Mouse (Mus musculus) right cerebral cortex, postnatal 36 days (tissue): ENCODE data around the gene Clint1.
"Not testable (repeated sequence)": the region's sequence is repeated elsewhere in the genome, so short reads cannot be mapped to it uniquely, and the experiment has no call there.

ENCODE experiments used
- DNase-seq, 2 experiments: peaks; one replicate each; pipeline ENCODE4 v3.0.0; 2022; ENCODE audit warnings: low spot score in 2 of 2, mixed read lengths in 1 of 2

The Clint1 gene

GRCm38 (mm10) chr11:45847548-45847947 is 4.3 kb upstream of the Clint1 start:
- no peak for DNase-seq

DNA sequence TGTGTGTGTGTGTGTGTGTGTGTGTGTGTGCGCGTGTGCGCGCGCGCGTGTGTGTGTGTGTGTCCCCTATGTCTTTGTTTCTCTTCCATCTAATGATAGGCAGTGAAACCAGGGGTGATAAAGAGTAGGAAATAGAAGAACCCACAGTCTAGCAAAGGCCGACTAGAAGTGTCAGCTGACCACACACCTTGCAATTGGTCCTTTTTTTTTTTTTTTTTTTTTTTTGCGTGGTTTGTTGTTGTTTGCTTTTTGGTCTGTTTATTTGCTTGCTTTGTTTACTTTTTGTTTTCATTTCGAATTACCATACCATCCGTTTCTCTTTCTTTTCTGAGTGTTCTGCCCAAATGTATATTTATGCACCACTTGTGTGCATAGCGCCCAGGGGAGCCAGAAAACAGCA is 3.6 kb upstream of the Clint1 start:
- DNase-seq, result no peak

GRCm38 (mm10) chr11:45849203-45849602 is 2.6 kb upstream of the Clint1 start:
- DNase-seq, result no peak

GRCm38 (mm10) chr11:45849859-45850258 is 2.0 kb upstream of the Clint1 start:
- no peak for DNase-seq

- no peak for DNase-seq
These were observed 1.5 kb upstream of the Clint1 start for GRCm38 (mm10) chr11:45850317-45850716.

- DNase-seq, result no peak
These were observed 508 bp downstream of the Clint1 start for GRCm38 (mm10) chr11:45852124-45852994.

- DNase-seq, result no peak
These were observed 1.1 kb downstream of the Clint1 start for GRCm38 (mm10) chr11:45852995-45853317.

DNA sequence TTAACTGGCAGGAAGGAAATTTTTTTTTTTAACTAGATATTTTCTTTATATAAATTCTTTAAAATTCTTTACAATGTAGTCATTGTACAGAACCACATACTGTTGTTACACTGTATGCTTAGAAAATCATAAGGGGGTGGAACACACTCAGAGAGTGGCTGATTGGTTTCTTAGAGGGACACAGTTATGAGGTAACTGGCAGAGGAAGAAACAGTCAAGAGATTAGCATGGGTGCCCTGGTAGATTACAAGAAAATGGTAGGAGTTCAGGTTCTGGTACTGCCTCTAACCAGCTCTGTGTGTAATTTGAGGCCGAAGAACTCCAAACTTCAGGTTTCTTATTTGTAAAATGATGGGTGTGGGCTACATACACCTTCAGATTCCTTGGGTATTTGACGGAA is 2.1 kb downstream of the Clint1 start:
- no peak for DNase-seq

- DNase-seq, result no peak
These were observed 2.5 kb downstream of the Clint1 start for GRCm38 (mm10) chr11:45854381-45854780.

- no peak for DNase-seq
These were observed 3.7 kb downstream of the Clint1 start for GRCm38 (mm10) chr11:45855407-45856148.

GRCm38 (mm10) chr11:45856149-45856516 is 4.3 kb downstream of the Clint1 start:
- no peak for DNase-seq

DNA sequence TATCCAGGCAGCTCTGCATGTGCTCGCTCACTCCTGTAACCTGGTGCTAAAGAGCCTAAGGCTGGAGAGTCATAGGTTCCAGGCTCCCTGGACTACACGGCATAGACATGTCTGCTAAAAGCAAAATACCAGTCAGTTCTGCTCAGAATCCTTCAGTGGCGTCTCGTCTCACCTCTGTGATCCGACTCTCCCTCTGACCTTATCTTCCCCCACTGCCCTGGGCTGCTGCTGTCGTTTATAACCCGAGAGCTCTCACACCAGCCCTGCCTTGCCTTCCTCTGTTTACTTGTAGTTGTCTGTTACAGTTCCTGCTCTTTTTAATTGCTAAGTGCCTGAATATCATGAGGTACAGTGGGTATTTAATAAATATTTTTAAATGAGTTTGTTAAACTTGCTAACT is 9.5 kb downstream of the Clint1 start:
- DNase-seq, result no peak

GRCm38 (mm10) chr11:45864409-45864808 is 12.6 kb downstream of the Clint1 start:
- DNase-seq, result no peak

- no peak for DNase-seq
These were observed 14.0 kb downstream of the Clint1 start for GRCm38 (mm10) chr11:45865861-45866260.

GRCm38 (mm10) chr11:45866534-45866933 is 14.7 kb downstream of the Clint1 start:
- peak in 1 of 2 experiments; percentile 26 for DNase-seq

DNA sequence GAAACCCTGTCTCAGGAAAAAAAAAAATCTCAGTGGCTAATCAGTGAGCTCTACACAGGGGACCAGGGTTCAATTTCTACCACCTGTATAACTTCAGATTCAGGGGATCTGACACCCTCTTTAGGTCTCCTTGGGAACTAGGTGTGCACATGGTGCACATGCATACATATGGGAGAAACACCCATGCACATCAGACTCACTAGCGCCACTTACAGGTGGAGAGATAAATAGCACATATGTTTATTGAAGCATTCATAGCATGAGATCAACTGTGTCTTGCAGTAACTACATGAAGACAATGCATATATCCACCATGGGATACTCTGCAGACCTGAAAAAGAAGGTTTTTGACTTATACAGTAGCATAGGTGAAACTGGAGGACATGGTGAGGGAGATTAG is 21.8 kb downstream of the Clint1 start:
- DNase-seq, result no peak

DNA sequence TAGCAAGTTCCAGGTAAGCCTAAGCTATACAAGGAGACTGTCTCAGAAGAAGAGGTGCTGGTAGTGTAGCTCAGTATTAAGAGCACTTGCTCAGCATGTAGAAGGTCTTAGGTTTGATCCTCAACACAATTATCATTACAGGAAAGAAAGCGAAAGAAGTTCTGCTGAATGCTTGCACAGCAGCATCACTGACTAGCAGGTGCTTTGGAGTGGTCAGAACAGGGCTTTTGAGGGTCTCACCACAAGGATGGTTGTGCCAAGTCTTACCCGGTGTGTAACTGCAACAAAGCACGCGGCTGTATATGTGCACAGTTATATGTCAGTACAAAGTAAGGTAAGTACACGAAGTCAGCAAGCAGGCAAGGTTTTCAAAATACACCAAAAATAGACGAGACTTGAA is 22.4 kb downstream of the Clint1 start:
- no peak for DNase-seq

- DNase-seq, result no peak
These were observed 23.6 kb downstream of the Clint1 start for GRCm38 (mm10) chr11:45875351-45875935.

- DNase-seq, result no peak
These were observed 24.2 kb downstream of the Clint1 start for GRCm38 (mm10) chr11:45876036-45876435.

GRCm38 (mm10) chr11:45879366-45879765 is 27.5 kb downstream of the Clint1 start:
- not testable (repeated sequence) for DNase-seq

- DNase-seq, result peak in 1 of 2 experiments; percentile 16
These were observed 29.3 kb downstream of the Clint1 start for GRCm38 (mm10) chr11:45881026-45881682.

DNA sequence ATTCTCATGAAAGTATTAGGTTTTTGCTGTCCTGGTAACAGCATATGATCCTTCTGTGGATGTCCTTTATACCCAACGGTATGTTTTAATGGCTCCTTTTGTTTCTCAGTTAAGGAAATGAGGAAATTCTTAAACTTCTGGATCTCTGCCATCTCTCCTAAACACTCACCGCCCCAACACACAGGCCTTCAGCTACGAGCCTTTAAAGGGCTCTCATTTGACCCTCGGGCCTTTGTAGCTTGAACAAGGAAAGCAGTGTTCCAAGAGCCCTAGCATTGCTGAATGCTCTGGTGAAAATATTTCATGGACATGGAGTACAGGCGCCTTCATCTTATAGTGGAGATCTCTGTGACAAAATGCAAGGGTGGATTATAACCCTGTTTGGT is 29.8 kb downstream of the Clint1 start:
- no peak for DNase-seq
